Mouse (Mus musculus) spleen, postnatal 10 days (tissue): ENCODE data around the gene Tnnt1.
A peak's percentile ranks its signal among the peaks of the same experiment; 100 is the strongest.
"Not testable (repeated sequence)": the region's sequence is repeated elsewhere in the genome, so short reads cannot be mapped to it uniquely, and the experiment has no call there.

Source experiments
- DNase-seq, 2 experiments: peaks; one replicate each; pipeline ENCODE4 v3.0.0; 2021 to 2022; ENCODE audit warnings: low spot score in 2 of 2

Tnnt1 gene

DNA sequence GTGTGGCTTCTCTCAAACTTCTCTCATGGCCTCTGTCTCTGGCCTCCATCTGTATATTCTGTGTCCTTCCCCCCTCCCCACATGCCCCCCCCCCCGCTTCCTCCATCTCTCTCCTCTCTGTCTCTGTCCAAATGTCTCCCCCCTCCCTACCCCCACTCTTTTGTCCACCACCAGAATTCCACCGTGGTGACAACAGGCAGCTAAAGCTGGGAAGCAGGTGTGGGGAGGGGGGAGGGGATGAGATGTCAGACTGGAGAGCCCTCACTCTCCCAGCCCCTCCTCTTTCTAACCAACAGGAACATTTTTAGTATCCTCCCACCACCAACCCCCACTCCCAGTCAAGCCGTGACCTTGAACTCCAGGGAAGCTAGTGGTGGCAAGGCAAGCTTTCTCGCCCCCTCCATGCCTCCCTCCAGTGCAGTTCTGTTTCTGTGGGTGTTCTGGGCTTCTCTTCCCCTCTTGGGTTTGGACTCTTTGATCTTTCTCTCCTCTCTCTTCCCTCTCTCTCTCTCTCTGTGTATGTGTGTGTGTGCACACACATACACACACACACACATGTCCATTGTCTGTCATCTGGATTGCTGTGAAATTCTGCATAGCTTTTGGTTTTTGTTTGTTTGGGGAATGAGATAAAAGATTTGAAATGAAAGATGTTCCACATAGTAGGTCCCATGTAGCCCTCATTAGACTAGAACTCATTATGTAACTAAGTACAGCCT is at the start of gene Tnnt1:
Gene Tnnt1 (minus strand): TSS at position 51 of the 719 bp plus-strand sequence.
- DNase-seq, result no peak

DNA sequence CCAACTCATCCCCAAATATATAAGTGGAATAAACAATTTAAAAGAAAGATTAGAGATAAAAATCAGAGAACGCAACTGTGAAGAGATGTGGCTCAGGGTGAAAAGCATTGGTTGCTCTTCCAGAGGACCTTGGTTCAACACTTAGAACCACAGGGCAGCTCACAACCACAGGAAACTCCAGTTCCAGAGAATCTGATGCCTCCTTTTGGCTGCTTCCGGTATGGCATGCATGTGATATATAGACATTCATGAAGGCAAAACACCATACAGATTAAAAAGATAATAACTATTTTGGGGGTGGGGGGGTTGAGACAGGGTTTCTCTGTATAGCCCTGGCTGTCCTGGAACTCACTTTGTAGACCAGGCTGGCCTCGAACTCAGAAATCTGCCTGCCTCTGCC is 46.5 kb upstream of the Tnnt1 start:
- DNase-seq, result no peak

DNA sequence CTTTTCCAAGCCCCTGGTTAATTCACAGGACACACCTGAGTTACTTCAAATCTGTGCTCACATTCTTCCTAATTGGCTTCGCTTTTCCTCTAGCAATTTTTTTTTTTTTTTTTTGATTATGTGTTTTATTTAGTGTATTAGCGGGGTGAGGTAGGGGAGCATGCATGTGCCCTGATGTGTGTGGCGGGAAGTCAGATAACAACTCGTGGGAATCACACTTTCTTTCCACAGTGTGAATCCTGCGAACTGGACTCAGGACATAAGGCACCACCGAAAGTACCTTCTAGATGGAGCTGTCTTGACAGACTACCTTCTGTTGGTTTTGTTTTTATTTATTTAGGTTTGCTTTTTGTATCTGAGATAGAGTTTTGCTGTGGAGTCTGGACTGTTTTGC is 41.0 kb upstream of the Tnnt1 start:
- DNase-seq, result no peak

DNA sequence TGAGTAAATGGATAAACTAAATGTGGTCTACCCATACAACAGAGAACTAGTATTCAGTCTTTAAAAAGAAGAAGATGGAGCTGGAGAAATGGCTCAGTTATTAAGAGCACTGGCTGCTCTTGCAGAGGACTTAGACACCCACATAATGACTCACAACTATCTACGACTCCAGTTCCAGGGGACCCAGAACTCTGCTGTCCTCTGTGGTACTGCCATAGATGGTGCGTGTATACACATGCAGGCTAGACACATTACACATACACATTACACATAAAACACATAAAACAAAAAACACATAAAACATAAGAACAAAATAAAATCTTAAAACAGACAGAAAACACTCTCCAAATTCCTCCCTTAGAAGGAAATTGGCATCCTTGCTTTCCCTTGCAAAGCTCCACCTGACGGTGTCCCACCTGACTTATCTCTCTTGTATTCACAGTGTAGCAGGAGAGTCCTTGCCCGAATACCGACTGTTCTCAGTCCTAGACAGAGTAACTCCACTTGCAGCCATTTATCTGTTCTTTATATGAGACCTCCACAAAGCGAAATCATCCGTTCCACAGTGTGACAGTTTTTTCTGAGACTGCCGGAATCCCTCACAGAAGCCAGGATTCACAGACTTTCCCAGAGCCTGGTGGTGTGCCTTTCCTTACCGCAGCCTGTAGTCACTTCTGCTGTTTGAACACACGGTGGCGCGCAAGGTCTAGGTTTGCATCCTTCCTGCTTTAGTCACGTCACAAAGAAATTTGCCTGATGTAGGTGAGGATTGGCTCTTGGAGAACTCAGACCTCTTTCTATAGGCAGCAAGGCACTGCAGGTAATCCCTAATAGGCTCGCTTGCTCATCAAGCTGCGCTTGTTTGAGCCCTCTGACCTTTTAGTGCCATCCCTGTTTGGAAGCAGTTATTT is 40.3 kb upstream of the Tnnt1 start:
- peak; percentile 61 to 85 for DNase-seq

DNA sequence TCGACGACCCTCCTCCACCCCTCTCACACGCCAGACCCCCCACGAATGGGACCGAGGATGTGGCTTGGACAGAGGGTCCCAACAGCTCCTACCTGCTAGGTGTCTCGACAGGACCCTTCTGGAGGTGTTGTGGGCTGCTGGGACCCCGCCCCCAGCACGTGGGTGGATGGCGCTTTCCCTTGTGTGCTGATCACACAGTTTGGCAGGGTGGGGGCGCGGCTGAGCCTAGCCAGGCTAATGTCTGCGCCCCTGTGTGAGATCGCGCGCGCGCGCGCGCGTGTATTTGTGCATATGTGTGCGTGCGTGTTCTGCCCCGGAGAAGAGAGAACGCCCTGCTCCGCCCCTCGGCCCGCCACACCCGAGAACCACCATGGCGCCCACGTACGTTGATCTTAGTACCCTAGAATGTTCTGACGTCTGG is 31.0 kb upstream of the Tnnt1 start, which contains the start of gene Syt5:
Gene Syt5 (minus strand): TSS at position 321 of the 421 bp plus-strand sequence.
- no peak for DNase-seq

DNA sequence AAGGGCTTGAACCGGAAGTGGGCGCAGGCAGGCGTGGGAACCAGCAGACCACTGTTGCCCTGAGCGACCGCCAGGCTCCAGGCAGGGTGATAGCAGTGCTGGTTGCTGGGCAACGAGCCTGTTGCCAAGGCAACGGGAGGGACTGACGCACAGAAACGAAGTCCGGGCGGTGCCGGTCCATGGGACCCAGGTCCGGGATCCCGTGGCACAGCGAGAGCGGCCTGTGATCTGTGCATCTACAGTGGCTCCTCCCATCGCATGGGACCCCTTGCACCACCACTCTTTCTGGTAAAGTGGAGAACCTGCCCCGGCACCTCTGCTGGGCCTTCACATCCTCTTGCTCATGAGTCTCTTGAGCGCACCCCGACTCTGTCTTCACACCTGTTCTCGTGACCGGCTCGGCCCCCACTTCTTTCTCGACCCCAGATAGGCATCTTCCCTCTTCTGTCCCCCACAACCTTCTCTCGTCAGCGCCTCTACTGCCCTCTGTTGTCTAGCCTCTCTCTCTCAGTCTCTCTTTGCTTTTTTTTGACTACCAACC is 30.5 kb upstream of the Tnnt1 start:
- DNase-seq, result peak in 1 of 2 experiments; percentile 42

DNA sequence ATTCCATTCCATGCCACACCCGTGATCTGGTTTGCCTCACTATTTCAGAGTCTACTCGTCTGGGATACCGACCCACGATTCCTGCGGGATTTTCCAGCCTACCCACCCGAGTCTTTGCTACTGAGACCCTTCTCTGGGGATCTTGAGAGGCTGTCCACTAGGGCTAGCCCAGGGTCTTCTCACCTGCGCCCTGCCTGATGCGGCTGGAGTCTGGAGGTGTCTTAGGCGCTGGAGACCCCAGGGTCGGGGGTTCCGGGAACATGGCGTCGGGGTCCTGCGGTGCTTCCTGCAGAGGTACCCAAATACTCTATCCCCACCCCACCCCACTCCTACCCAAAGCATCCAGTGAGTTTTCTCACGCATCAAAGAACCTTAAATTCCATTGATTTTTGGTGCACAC is 29.9 kb upstream of the Tnnt1 start:
- no peak for DNase-seq

DNA sequence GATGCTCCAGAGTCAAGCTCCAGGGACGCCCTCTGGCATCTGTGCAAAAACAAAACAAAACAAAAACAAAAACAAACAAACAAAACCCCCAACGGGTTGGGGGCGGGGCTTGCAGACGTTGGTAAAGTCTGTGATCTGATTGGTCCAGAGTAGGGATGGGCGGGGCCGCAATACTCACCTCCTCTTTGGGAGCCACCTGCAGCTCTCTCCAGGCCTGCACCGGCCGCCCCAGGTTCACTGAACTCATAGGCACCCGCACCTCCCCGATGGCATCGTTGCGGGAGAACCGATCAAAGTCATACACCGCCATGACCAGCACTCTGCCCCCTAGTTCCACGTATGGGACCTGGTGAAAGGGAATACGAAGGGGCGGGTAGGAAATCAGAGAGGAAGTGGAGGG is 25.8 kb upstream of the Tnnt1 start:
- peak in 1 of 2 experiments; percentile 34 for DNase-seq

DNA sequence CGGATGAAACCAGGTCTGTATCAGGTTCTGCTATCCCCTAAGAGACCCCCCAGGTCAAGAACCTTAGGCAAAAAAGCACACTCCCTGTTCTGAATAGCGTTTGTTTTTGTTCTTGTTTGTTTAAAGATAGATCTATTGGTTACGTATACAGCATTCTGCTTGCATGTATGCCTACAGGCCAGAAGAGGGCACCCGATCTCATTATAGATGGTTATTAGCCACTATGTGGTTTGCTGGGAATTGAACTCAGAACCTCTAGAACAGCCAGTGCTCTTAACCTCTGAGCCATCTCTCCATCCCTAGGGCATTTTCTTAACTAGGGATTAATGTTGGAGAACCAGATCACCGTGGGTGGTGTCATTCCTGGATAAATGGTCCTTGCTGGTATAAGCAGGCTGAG is 25.2 kb upstream of the Tnnt1 start:
- DNase-seq, result no peak

DNA sequence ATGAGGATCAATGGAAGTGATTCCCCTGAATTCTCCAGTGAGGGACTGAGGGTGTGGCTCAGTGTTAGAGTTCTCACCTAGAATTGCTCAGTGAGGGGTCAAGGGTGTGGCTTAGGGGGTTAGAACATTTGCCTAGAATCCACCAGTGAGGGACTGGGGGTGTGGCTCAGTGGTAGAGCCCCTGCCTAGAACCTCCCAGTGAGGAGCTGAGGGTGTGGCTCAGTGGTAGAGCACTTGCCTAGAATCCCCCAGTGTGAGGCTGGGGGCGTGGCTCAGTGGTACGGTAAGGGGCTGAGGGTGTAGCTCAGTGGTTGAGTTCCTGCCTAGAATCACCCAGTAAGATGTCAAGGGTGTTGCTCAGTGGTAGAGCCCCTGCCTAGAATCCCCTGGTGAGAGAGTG is 22.8 kb upstream of the Tnnt1 start:
- DNase-seq, result no peak

DNA sequence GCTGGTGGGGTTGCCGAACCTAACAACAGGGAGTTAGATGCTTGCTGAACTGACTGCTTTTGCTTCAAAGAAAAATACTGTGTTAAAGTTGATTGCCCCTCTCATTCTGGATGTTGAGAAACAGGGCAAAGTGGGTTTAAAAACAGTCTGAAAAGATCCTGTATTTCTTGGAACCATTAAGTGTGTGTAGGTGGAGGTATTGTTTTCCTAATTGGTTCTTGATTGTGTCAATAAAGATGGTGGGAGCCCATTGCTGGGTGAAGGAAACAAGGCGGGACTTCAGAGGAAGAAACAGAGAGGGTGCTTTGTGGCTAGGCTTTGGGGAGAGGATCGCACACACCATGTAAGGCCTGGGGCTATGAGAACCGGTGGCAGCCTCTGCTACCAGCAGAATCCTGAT is 21.0 kb upstream of the Tnnt1 start:
- no peak for DNase-seq

DNA sequence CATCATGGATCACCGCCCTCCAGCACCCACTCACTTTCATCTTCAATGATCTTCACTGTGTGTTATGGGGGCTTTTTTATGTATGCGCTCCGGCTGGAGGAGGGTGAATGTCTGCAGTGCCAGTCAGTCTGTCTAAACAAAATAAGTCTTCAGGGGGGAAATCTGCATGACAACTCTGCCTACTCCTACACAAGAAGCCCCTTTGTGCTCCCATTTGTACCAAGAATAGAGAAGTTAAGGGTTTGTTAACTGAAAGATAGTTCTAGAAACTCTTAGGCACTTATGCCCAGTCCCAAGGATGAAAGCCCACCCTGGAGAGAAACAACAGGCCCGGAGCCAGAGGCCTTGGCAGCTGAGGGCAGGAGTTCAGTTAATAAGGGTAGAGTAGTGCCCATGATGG is 20.2 kb upstream of the Tnnt1 start:
- DNase-seq, result no peak

DNA sequence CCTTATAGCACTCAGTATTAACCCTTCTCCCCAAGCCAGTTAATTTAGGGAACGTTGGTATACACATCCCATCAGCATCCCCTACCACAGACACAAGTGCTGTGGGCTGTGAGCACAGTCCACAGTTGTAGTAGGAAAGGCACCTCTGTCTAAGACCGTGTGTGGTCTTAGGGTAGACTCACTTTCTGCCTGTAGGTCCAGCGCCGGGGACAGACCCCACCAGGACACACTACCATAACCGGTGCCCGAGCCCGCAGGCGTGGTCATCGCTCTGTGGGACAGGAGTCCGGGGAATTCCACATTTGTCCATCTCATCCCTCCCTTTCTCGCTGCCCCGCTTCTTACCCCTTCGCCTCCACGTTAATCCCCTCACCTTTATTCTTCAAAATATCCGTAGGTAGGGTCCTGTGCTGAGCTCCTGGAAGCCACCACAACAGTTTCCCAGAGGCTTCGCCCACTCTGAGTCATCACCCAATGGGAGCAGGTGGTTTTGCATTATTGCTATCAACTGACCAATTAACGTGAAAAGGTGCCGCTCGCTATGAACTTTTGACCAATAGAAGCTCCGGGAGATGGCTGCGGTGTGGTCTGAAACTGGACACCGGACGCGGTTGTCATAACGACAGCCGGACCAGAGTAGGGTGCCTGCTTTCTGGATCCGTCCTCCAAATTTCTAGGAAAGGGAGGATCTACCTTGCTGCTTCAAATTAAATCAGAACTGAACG is 16.0 kb upstream of the Tnnt1 start, which contains the start of gene Dnaaf3:
Gene Dnaaf3 (minus strand): TSS at position 449 of the 725 bp plus-strand sequence.
- DNase-seq, result no peak

DNA sequence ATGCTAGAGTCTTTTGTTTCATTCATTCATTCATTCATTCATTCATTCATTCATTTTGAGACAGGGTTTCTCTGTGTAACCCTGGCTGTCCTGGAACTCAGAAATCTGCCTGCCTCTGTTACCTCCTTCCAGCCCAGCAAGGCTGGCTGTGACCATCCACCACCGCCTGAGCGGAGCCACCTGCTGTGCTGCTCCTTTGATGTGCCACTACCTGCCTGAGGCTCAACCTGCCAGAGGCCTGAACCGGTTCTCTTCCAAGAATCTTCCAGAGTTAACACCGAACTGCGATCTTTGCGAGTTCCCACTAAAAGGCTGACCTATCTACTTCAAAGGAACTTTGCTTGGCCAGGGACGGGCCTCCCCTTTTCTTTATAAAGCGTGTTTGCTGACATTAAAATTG is 14.0 kb upstream of the Tnnt1 start:
- not testable (repeated sequence) for DNase-seq

DNA sequence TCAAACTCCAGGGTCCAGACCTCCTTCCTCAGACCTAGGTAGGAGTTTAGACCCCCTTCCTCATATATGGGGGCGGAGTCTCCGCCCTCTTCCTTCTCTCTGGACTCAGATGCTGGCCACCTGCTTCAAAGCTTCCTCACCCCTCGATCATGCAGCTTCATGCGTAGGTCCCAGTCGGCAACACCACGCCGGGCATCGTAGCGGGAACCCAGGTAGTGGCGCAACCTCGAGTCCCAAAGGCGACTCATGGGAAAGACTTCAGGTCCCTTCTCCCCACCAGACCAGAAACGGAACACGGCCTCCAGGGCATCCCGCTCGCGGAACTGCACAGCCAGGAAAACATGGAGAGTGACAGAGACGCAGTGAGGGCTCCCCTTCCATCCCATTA is 11.1 kb upstream of the Tnnt1 start:
- no peak for DNase-seq

DNA sequence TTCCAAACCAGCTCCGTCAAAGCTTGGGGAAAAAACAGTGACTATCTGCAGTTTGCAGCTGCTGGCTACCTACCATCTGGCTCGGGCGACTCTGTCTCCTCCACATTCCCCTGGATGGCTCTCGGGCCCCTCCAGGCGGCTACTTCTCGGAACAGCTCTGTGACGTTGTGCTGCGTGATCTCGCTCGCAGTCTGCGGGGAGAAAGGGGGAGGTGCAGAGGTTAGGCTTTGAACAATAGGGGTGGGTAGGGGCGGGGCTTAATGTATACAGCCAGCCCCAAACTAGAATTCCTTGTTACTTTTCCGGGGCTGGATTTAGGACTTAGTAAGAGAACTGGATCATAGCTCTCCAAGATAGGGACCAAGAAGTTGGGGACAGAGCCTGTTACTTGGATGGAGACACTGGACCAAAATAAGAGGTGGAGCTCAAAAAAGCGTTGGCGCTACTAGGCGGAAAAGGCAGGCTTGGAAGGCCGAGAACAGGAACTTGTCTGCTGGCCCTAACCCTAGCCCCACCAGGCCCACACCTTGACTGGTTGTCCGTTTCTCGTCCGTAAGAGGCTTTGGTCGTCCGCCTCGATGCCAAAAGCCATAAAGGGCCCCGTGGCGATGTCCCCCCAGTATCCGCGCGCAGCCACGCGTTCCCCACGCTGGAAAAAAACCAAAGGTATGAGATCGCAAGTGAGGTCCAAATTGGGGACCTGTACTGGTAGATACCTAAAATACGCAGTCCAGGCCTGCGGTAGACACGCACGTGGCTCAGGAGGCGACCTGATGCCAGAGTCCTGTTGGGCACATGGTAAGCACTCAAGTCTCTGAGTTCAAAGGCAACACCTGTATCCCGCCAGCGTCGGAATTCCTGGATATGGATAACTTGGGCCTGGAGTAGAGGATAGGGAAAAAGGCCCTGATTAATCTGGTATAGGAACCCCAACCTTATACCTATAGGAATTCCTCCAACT is 10.4 kb upstream of the Tnnt1 start:
- DNase-seq, result peak in 1 of 2 experiments; percentile 82

DNA sequence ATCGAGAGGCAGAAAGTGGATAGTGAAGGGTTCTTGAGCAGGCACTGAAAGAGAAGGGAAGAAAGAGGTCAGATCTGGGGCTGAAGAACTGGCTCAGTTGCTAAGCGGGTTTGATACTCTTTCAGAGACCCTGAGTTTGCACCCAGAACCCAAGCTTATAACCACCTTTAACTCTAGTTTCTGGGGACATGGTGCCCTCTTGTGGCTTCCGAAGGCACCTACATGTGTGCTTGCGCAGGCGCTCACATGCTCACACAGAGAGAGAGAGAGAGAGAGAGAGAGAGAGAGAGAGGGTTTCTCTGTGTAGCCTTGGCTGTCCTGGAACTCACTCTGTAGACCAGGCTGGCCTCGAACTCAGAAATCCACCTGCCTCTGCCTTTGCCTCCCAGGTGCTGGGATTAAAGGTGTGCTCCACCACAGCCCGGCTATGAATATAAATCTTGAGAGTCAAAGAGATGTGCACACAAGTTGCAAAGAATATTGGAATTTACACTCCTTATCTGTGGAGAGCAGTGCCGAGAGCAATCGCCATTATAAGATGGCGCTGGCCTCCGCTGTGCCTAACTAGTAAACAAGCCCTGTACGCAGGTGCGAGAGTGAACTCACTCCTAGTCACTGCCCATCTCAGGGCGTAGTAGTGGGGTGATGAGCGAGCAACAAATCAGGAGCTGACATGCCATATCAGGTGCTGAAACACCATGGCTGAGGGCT is 8.2 kb upstream of the Tnnt1 start, which contains the start of gene Tnni3:
Gene Tnni3 (minus strand): TSS at position 18 of the 711 bp plus-strand sequence.
- DNase-seq, result peak in 1 of 2 experiments; percentile 64

DNA sequence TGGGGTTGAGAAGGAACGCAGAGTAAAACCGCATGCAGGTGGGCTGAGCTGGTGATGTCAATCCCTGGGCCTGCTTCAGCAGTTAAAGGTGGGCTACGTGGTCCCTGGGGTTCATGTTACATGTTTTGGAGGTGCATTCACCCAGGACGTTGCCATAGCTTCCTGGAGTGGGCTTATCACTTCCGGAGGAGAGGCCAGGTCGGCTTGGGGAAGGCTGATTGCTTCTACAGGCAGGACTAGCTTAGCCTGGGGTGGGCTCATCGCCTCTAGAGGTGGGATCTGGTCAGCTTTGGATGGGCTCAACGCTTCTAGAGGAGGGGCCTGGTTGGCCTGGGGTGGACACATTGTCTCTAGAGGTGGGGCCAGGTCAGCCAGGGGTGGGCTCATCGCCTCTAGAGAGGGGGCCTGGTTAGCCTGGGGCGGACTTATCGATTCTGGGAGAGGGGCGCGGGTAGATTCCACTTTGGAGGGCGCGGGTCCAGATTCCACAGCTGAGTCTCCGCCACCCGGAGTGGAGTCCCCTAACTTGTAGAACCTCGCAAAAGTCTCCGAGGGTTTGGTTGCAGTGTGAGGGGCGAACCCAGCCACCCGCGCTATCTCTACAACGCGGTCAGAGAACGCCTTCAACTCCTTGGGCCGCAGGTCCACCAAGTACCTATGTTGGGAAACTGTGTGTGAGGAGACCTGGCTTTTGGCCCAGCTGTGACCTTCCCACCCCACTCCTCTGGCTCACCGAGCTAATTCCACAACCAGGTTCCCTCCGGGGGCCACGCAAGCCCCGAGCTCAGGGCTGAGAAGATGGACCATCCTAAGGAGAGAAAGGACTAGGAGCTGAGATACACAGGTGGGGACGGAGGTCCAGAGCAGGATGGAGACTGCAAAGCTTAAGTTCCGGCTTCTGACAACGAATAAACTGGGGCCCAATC is 7.3 kb upstream of the Tnnt1 start:
- no peak for DNase-seq

DNA sequence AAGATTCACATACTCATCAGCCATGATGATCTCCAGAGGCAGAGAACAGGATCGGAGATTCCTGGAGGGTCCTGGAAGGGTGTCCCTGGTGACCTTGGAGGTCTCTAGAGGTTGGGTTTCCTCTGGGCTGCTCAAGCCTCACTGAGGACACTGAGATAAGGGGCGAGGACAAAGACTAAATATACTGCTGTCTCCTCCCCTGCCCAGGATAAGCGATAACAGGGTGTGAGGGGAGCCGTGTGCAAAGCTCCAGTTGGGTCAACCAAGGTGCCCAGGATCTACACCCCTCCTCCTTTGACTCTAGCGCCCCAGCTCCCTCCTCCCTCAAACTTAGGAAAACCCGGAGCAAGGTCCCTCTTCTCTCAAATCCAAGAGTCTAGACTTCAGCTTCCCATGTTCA is 6.1 kb upstream of the Tnnt1 start:
- no peak for DNase-seq
